Mouse (Mus musculus): ENCODE data around the gene Pi4kb.

DNA sequence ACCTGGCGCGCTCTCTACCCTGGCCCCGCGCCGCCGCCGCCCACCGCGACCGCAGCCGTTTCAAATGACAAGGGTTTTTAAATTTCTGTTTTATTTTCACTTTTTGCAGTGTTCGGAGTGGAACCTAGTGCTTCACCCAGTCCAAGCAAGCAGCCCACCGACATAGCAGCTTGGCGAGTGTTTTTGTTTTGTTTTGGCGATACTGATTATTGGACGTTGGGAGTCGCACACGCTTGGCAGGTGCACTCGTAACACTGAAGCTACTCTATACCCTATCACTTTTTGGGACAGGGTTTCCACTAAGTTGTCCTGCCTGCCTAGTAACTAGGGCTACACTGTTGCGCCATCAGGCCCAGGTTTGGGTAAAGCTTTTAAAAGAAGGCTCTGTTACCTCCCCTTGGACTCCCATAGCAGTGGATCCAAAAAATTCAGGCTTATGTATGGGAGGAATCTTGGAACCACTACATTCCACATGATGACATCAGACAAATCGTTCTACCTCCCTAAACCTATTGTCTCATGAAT, 42.1 kb downstream of the Pi4kb start:
- no peak for TF ChIP-seq CTCF (IDR thresholded peaks at IDR 0.05; ENCODE audit: low read depth, low read length)
- no peak for TF ChIP-seq POLR2A (IDR thresholded peaks at IDR 0.05; ENCODE audit: insufficient read depth, low read length)
- no peak for TF ChIP-seq EP300 (IDR thresholded peaks at IDR 0.05; ENCODE audit: insufficient read depth, low read depth, low read length)

Measured in ES-Bruce4 (cell line).